Mouse (Mus musculus) cerebellum, adult 11 months (tissue): Measurements from ENCODE around the gene Inpp5k.

ENCODE experiments used
- DNase-seq: peaks from one replicate; pipeline ENCODE4 v3.0.0; 2022

Inpp5k gene

DNA sequence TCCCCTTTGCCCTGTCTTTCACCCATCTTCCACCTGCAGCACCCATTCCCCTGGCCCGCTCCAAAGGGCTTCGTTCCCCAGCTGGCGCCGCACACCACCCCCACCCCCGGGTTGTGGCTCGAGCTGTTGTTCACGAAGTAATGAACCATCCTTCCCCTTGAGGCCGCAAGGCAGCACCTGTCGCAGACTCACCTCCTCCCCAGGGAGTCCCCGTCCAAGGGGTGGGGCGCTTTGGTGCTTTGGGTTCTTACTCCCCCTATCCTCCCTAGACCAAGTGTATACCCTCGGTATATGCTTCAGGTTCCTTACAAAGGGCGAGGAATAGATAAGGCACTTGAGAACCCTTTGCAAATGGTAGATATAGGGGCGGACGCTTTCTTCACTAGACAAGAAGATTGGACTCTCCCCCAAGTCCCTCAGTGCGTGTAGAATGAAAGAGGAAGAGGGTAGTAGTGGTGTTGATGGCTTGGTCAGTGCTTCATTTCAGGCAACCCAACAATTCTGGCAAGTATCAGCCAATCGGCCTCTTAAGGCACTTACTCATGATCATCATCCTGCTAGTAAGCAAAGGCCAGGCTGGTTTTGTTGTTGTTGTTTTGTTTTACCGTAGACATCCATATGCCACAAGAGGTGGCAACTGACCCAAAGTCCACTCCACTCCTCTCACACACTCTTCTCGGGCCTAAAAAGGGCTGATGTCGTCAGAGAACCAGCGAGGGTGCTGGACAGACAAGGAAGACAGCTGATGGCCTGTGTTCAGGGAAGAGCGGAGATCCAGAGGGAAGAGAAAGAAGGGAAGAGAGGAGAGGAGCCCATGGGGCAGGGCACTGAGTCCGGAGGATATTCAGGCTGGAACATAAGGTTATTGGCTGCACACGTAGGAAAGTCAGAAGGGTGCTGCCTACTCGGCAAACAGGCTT lies 23.9 kb downstream of the Inpp5k start:
- peak; percentile 47 for DNase-seq

GRCm38 (mm10) chr11:75655621-75656545 lies 25.1 kb downstream of the Inpp5k start:
- DNase-seq, result peak; percentile 60

DNA sequence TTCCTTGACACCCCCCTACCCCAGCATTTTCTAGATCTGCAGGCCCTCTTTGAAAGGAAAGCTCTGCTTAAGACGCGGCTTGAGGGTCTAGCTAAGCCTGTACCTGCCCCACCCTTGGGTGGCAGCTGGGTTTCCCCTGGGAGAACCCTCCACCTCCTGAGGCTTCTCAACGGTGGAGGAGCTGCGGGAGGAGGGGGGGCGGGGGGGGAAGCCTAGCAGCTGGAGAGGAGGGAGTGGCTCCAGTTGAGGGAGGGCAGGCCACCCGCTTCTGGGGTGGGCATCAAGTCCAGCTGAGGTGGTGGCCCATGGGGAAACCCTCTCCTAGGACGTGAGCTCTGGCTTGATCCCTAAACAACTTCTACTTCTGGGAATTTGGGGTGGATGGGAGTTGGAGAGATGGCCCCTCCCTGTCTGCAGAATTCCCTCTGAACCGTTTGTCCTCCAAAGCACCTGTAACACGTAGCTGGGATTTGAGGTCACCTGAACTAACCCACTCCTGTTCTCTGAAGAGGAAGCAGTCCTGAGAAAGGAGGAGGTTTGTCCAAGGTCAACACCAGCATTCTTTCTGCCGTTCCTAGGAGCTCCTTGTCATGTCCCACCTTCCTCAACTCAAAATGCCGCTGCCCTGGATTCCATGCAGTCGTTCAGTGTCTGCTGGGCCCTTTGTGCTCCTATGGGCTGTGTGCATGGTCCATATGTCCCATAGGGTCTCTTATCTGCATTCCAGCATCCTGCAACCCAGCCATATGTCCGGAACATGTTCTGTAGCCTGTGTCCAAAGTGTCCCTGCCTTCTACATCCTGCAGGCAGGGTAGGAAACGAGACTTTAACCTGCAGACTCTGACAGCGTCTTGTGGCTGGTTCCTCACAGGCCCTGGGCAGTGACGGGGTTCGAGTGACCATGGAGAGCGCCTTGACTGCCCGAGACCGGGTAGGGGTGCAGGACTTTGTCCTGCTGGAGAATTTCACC lies 26.1 kb downstream of the Inpp5k start:
- DNase-seq, result no peak

DNA sequence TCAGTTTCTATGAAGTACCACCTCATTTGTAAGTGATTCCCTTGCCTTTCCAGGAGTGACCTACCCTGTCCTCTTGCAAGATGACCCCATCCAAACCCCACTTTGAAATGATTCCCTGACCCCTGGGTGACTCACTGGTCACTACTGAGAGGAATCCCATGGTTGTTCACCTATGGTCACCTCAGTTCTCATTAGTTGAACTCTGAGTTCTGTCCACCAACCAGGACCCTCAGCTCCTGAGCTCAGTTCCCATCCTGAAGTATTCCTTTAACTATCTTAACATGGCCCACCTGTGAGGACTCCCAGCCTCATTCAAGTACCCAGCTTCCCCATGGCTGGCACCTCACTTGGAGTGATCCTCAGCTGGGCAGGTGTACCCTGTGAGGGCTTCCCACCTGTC lies 27.1 kb downstream of the Inpp5k start:
- no peak for DNase-seq

DNA sequence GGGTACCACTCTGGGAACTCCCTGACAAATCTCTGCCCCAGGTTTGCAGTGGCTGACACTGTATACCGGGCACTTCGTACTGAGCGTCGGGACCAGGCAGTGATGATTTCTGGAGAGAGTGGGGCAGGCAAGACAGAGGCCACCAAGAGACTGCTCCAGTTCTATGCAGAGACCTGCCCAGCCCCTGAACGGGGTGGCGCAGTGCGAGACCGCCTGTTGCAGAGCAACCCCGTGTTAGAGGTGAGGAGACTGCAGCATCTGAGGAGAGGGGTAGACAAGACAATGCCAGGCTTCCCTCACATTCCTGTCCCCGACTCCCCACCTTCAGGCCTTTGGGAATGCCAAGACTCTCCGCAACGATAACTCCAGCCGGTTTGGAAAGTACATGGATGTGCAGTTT lies 27.5 kb downstream of the Inpp5k start:
- DNase-seq, result no peak

DNA sequence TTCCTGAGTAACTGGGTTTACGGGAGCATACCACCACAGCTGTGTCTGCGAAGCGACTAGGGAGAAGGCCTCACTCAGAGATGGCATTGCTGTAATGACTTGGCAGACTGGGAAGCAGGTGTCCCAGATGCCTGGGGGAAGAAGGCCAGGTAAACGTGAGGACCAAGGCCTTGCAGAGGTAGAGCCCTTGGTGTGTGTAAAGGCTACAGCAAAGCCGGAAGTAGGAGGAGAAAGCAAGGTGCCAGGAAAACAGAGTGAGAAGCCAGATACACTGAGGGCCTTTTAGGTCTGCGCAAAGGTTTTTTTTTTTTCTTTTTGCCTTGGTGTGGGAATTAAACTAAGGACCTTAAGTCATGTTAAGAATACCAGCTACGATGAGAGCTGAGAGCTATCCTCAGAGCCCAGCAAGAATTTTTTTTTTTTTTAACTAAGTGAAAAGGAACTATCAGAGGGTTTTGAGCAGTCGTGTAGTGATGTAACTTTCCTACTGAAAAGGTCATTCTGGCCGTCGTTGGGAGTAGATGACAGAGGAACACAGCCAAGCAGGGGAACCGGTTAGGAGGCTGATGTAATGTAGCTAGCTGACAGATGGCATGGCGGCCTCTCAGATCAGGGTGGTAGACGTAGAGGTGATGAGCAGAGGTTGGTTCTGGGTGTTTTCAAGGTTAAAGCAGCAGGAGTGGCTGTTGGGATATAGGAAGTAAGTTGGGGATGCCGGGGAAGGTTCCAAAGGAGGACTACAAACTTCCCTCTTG lies 28.4 kb downstream of the Inpp5k start:
- no peak for DNase-seq

GRCm38 (mm10) chr11:75660081-75660590 lies 29.3 kb downstream of the Inpp5k start:
- DNase-seq, result no peak

DNA sequence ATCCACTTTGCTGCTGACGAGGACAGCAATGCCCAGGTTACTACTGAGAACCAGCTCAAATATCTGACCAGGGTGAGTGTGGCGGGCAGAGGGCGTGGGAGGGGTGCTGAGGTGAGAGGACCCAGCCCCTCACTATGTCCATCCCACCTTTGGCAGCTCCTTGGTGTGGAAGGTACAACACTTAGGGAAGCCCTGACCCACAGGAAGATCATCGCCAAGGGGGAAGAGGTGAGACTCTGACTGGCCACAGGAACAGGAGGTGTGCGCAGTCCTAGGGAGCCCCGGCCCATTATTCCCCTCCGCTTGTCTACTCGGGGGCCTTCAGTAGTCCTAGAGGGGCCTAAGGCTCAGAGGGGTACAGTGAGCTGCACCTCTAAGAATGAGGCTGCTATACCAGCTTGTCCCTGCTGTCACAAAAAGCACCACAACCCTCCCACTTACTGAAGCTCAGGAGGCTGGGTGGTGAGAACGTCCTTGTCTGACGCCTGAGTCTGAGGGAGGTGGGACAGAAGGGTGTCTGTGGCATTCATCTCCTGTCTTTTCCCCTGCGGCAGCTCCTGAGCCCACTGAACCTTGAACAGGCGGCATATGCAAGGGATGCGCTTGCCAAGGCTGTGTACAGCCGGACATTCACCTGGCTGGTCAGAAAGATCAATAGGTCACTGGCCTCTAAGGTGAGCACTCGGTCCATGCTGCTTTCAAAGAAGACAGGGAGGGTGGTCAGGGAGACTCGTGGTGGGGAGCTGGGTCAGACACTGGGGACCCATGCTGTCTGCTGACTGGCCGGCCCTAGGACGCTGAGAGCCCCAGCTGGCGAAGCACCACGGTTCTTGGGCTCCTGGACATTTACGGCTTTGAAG lies 30.4 kb downstream of the Inpp5k start:
- no peak for DNase-seq

DNA sequence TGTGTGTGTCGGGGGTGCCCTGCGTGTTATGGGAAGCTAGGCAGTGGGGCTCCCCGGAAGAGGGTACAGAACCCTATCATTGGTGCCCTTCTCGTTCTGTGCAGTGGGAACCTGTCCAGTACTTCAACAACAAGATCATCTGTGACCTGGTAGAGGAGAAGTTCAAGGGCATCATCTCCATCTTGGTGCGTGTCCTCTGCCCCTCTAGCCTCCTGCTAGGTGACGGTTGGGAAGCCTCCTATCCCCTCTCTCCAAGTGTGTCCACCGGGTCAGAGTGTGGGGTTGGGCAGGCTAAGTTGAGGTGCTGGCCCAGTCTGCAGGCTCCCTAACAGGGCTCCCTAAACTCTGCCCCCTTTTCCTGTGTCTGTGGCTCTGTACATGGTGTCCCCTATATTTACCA lies 31.3 kb downstream of the Inpp5k start:
- no peak for DNase-seq

- DNase-seq, result no peak
Observed at GRCm38 (mm10) chr11:75666296-75666695, 35.5 kb downstream of the Inpp5k start.

- DNase-seq, result no peak
Observed at GRCm38 (mm10) chr11:75668621-75669020, 37.8 kb downstream of the Inpp5k start.

DNA sequence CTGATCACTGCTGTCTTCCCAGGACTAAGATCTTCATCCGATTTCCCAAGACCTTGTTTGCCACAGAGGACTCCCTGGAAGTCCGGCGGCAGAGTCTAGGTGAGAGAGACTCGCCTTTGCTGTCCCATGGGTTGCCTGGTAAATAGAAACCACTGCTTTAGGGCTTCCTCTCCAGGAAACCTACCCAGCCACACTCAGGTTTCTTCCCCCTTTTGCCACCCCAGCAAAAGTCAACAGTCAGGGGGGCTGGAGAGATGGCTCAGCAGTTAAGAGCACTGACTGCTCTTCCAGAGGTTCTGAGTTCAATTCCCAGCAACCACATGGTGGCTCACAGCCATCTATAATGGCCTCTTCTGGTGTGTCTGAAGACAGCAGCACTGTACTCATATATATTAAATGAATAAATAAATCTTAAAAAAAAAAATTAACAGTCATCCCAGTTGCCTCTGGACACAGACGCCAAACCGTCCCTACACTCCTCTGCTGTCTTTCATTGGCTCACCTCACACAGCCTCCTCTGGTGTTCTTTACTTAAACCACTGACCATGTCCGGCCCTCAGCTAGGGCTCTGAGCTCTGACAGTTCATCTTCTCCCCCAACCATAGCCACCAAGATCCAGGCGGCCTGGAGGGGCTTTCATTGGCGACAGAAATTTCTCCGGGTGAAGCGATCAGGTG lies 38.5 kb downstream of the Inpp5k start:
- DNase-seq, result no peak

GRCm38 (mm10) chr11:75669853-75670200 lies 39.0 kb downstream of the Inpp5k start:
- DNase-seq, result no peak

GRCm38 (mm10) chr11:75671426-75672180 lies 40.8 kb downstream of the Inpp5k start:
- DNase-seq, result no peak

- no peak for DNase-seq
Observed at GRCm38 (mm10) chr11:75673411-75673810, 42.6 kb downstream of the Inpp5k start.

DNA sequence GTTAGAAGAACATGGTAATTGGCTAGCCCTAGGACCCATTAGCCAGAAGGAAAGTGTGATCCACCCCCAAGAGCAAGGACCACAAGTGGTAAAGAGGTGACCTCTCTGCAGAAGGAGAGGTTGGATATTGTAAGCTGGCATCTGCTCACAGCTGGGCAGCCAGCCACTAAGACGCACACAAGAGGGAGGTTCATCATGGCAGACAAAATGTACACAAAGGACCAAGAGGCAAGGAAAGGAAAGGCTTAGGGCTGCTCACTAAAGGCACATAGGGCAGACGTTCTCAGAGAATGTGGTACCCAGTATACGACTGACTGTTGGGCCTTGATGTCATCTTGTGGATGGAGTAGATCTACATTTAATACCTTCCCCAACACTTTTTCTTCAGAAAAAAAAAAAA lies 44.1 kb downstream of the Inpp5k start:
- DNase-seq, result no peak

DNA sequence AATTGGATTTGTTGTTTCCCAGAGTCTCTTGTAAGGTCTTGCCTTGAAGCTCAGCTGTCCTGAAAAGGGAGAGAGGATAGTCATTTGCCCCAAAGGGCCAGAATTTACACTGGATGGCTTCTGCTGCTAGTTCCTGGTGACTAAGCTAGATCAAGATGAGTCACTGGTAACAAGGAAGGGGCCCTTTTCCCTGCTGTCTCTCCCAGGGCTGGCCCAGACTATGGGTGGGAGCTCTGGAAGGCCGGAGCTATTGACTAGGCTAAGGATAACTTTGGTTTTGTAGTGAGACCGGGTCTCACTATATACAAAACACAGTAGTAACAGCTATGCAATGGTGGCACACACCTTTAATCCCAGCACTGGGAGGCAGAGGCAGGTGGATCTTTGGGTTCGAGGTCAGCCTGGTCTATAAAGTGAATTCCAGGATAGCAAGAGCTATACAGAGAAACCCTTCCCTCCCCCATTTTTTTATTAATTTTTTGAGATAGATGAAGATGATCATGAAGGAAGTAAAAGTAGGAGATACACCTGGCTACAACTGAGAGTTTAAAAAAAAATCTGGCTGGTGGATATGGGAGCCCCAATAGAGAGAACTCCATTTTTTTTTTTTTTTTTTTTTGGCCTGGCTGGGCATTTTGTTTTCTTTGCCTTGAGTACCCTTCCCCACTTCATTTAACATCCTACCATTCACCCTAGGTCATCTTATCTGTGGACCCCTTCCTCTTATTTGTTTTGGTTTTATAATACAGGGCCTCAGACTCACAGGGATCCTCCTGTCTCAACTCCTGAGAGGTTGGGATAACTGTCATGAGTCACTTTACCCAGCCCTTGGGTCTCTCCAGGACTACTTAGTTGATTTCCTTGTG lies 47.3 kb downstream of the Inpp5k start:
- DNase-seq, result no peak

DNA sequence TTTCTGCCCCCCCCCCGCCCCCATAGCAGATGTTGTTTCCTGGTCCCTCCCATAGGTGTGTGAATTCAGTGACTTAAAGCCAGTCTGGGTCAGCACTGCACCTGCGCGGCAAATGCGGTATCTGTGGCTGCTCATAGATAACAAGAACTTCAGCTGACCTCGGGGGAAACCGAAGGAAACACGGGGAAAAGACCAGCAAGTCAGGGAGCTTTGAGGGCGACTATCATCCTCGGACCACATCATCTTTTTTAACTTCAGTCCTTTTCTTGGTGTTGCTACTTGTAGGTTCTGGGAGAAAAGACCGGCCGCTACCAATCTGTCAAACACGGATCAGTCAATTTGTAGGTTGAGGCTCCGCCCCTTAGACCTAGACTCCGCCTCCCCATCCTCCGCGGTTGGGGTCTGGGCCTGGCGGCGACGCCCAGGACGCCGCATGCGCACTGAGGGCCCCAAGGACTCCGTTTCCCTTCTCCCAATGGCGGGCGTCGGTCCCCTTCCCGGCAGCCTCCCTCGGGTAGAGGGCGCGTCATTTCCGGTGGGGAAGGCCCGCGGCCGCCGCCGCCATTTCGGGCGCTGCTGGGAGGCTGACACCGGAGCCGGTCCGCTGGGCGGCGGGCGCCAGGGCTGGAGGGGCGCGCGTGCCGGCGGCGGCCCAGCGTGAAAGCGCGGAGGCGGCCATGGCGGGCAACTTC lies 48.1 kb downstream of the Inpp5k start, which contains the start of gene Crk:
Gene Crk, plus strand, starts transcription at position 513 of the 692 bp plus-strand sequence.
- peak; percentile 98 for DNase-seq
